Mouse (Mus musculus): ENCODE results near the gene Col25a1. TPM values are rescaled to one million over a fixed set of nuclear protein-coding genes. Genes with fewer than 3 reads are reported as not detected.
A peak's percentile ranks its signal among the peaks of the same experiment; 100 is the strongest.

Col25a1 gene
- polyA plus RNA-seq, 1 experiment from 2014 or later = 7.0 TPM

DNA sequence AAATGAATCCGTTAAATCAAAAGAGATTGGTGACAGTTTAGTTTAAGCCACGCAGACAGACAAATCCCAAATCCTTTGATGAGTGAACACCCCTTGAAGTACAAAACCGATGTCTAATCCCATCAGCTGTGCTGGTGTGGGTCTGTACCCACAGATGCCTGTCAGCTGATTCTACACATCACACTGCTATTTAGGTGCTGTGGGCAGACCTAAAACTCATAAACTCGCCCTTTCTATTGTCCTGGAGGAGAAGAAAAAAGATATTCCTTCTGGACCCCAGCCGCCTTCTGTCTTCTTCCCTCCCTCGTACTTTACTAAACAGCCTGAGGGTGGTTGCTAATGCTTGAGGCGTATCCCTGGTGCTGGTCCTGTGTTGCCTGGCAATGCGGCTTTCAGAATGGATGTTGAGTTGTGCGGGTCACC lies 387.2 kb downstream of the Col25a1 start:
- Histone ChIP-seq H3K27ac (ENCODE audit: low read length) (no peak overlapping the region), H3K27me3 (replicated peaks; ENCODE audit: insufficient read depth, low read length) (no peaks in the 10 kb centered on the region), H3K36me3 (ENCODE audit: insufficient read depth, low read length) (no peaks in the 10 kb centered on the region), H3K4me2 (replicated peaks; ENCODE audit: low read depth, low read length) (no peak overlapping the region), H3K4me1 (ENCODE audit: insufficient read depth, low read depth, low read length) (no peaks in the 10 kb centered on the region), H3K9me3 (ENCODE audit: low read length) (no peaks in the 10 kb centered on the region), H3K9ac (replicated peaks; ENCODE audit: low read depth) (no peak overlapping the region), H3K4me3 (ENCODE audit: low read depth, low read length) (no peak overlapping the region)
- no peak for TF ChIP-seq EP300 (IDR thresholded peaks at IDR 0.05)
- TF ChIP-seq CTCF (IDR thresholded peaks at IDR 0.05) = no peak
- no peak for DNase-seq (ENCODE audit: low spot score)
- ATAC-seq = no peak
- 79% methylated on average over 9 of the region's 9 CpGs for WGBS

GRCm38 (mm10) chr3:130521834-130522476 lies 390.7 kb downstream of the Col25a1 start:
- Histone ChIP-seq H3K9me3 (ENCODE audit: low read length) (no peaks in the 10 kb centered on the region), H3K9ac (replicated peaks; ENCODE audit: low read depth) (no peak overlapping the region), H3K4me2 (replicated peaks; ENCODE audit: low read depth, low read length) (no peak overlapping the region), H3K36me3 (ENCODE audit: insufficient read depth, low read length) (no peaks in the 10 kb centered on the region), H3K27me3 (replicated peaks; ENCODE audit: insufficient read depth, low read length) (no peaks in the 10 kb centered on the region), H3K4me1 (ENCODE audit: insufficient read depth, low read depth, low read length) (no peaks in the 10 kb centered on the region), H3K27ac (ENCODE audit: low read length) (no peak overlapping the region), H3K4me3 (ENCODE audit: low read depth, low read length) (no peak overlapping the region)
- no peak for ATAC-seq
- DNase-seq (ENCODE audit: low spot score) = no peak
- TF ChIP-seq EP300 (IDR thresholded peaks at IDR 0.05) = no peak
- no peak for TF ChIP-seq CTCF (IDR thresholded peaks at IDR 0.05)
- WGBS = 83% methylated on average over 9 of the region's 9 CpGs

- no peak overlapping the region for H3K9ac ChIP-seq (replicated peaks; ENCODE audit: low read depth)
- ATAC-seq (no peak), DNase-seq (ENCODE audit: low spot score) (no peak)
- H3K4me1 ChIP-seq (ENCODE audit: insufficient read depth, low read depth, low read length) = no peaks in the 10 kb centered on the region
- 72% methylated on average over 7 of the region's 7 CpGs for WGBS
- TF ChIP-seq EP300 (IDR thresholded peaks at IDR 0.05) (no peak), CTCF (IDR thresholded peaks at IDR 0.05) (no peak)
- no peak overlapping the region for H3K4me2 ChIP-seq (replicated peaks; ENCODE audit: low read depth, low read length)
- H3K27me3 ChIP-seq (replicated peaks; ENCODE audit: insufficient read depth, low read length) = no peaks in the 10 kb centered on the region
- no peaks in the 10 kb centered on the region for H3K36me3 ChIP-seq (ENCODE audit: insufficient read depth, low read length)
- H3K9me3 ChIP-seq (ENCODE audit: low read length) = no peaks in the 10 kb centered on the region
- no peak overlapping the region for H3K4me3 ChIP-seq (ENCODE audit: low read depth, low read length)
- no peak overlapping the region for H3K27ac ChIP-seq (ENCODE audit: low read length)
Observed at GRCm38 (mm10) chr3:130523019-130523418, 391.7 kb downstream of the Col25a1 start.

- H3K9me3 ChIP-seq (ENCODE audit: low read length) = no peaks in the 10 kb centered on the region
- no peak overlapping the region for H3K4me3 ChIP-seq (ENCODE audit: low read depth, low read length)
- no peaks in the 10 kb centered on the region for H3K4me1 ChIP-seq (ENCODE audit: insufficient read depth, low read depth, low read length)
- 51% methylated on average over 16 of the region's 16 CpGs for WGBS
- H3K9ac ChIP-seq (replicated peaks; ENCODE audit: low read depth) = no peak overlapping the region
- no peak overlapping the region for H3K4me2 ChIP-seq (replicated peaks; ENCODE audit: low read depth, low read length)
- DNase-seq (ENCODE audit: low spot score) = peak; percentile 12
- no peak for ATAC-seq
- H3K27me3 ChIP-seq (replicated peaks; ENCODE audit: insufficient read depth, low read length) = no peaks in the 10 kb centered on the region
- no peak for TF ChIP-seq EP300 (IDR thresholded peaks at IDR 0.05)
- no peak for TF ChIP-seq CTCF (IDR thresholded peaks at IDR 0.05)
- H3K36me3 ChIP-seq (ENCODE audit: insufficient read depth, low read length) = no peaks in the 10 kb centered on the region
- no peak overlapping the region for H3K27ac ChIP-seq (ENCODE audit: low read length)
Observed at GRCm38 (mm10) chr3:130524367-130525137, 393.3 kb downstream of the Col25a1 start.

- H3K4me2 ChIP-seq (replicated peaks; ENCODE audit: low read depth, low read length) = no peak overlapping the region
- no peaks in the 10 kb centered on the region for H3K9me3 ChIP-seq (ENCODE audit: low read length)
- H3K36me3 ChIP-seq (ENCODE audit: insufficient read depth, low read length) = no peaks in the 10 kb centered on the region
- TF ChIP-seq CTCF (IDR thresholded peaks at IDR 0.05) (no peak), EP300 (IDR thresholded peaks at IDR 0.05) (no peak)
- ATAC-seq (no peak), DNase-seq (ENCODE audit: low spot score) (no peak)
- WGBS = 68% methylated on average over 9 of the region's 9 CpGs
- H3K4me3 ChIP-seq (ENCODE audit: low read depth, low read length) = no peak overlapping the region
- no peak overlapping the region for H3K27ac ChIP-seq (ENCODE audit: low read length)
- no peak overlapping the region for H3K9ac ChIP-seq (replicated peaks; ENCODE audit: low read depth)
- H3K27me3 ChIP-seq (replicated peaks; ENCODE audit: insufficient read depth, low read length) = no peaks in the 10 kb centered on the region
- H3K4me1 ChIP-seq (ENCODE audit: insufficient read depth, low read depth, low read length) = no peaks in the 10 kb centered on the region
Observed at GRCm38 (mm10) chr3:130535021-130535420, 403.7 kb downstream of the Col25a1 start.

DNA sequence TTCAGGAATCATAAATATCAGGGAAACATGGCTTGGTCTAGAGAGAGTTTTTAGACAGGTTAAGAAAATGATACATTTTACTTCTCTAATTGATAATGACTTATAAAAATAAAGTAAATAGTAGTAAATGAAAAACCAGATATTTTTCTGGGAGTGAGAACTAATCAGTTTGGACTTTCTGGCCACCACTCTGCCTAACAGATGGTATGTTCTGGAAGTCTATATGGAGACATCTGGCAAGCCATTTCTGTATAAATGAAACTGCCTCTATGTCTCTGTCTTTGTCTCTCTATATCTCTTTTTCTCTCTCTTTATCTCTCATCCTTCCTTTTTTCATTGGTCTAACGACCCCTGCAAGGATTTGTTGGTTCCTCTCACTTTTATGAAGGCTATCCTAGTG lies 410.2 kb downstream of the Col25a1 start:
- no peak for TF ChIP-seq CTCF (IDR thresholded peaks at IDR 0.05)
- no peak for TF ChIP-seq EP300 (IDR thresholded peaks at IDR 0.05)
- H3K9me3 ChIP-seq (ENCODE audit: low read length) = no peaks in the 10 kb centered on the region
- DNase-seq (ENCODE audit: low spot score) (no peak), ATAC-seq (no peak)
- H3K4me1 ChIP-seq (ENCODE audit: insufficient read depth, low read depth, low read length) = no peaks in the 10 kb centered on the region
- H3K36me3 ChIP-seq (ENCODE audit: insufficient read depth, low read length) = no peaks in the 10 kb centered on the region
- 37% methylated on average over 1 of the region's 1 CpGs for WGBS
- H3K9ac ChIP-seq (replicated peaks; ENCODE audit: low read depth) = no peak overlapping the region
- no peaks in the 10 kb centered on the region for H3K27me3 ChIP-seq (replicated peaks; ENCODE audit: insufficient read depth, low read length)
- no peak overlapping the region for H3K27ac ChIP-seq (ENCODE audit: low read length)
- no peak overlapping the region for H3K4me2 ChIP-seq (replicated peaks; ENCODE audit: low read depth, low read length)
- no peak overlapping the region for H3K4me3 ChIP-seq (ENCODE audit: low read depth, low read length)

Measured in lung, postnatal 0 days (tissue).